Mouse (Mus musculus) heart, adult 9 months (tissue): ENCODE data around the gene Alyref2.
A peak's percentile ranks its signal among the peaks of the same experiment; 100 is the strongest.
"Not testable (repeated sequence)": the region's sequence is repeated elsewhere in the genome, so short reads cannot be mapped to it uniquely, and the experiment has no call there.

Source experiments
- DNase-seq, 2 experiments: peaks; one replicate each; pipeline ENCODE4 v3.0.0; 2022; ENCODE audit warnings: low spot score in 2 of 2

The Alyref2 gene

GRCm38 (mm10) chr1:171503250-171503591, at the start of gene Alyref2:
TSS of gene Alyref2 (plus strand) at chr1:171503478.
- DNase-seq: peak; percentile 88 to 96

GRCm38 (mm10) chr1:171454926-171455325, 48.4 kb upstream of the Alyref2 start:
- no peak for DNase-seq

GRCm38 (mm10) chr1:171457568-171457967, 45.7 kb upstream of the Alyref2 start:
- no peak for DNase-seq

GRCm38 (mm10) chr1:171459791-171460190, 43.5 kb upstream of the Alyref2 start:
- DNase-seq: no peak

GRCm38 (mm10) chr1:171460551-171461503, 42.5 kb upstream of the Alyref2 start:
- DNase-seq: no peak

GRCm38 (mm10) chr1:171463133-171463532, 40.1 kb upstream of the Alyref2 start:
- no peak for DNase-seq

- DNase-seq: no peak
Measured at GRCm38 (mm10) chr1:171465749-171466412, 37.4 kb upstream of the Alyref2 start.

GRCm38 (mm10) chr1:171466565-171466964, 36.7 kb upstream of the Alyref2 start:
- no peak for DNase-seq

GRCm38 (mm10) chr1:171469678-171470077, 33.6 kb upstream of the Alyref2 start:
- DNase-seq: no peak

GRCm38 (mm10) chr1:171470371-171470871, 32.9 kb upstream of the Alyref2 start:
- peak in 1 of 2 experiments; percentile 43 for DNase-seq

GRCm38 (mm10) chr1:171470896-171471295, 32.4 kb upstream of the Alyref2 start:
- DNase-seq: no peak

- DNase-seq: no peak
Measured at GRCm38 (mm10) chr1:171471452-171471851, 31.8 kb upstream of the Alyref2 start.

GRCm38 (mm10) chr1:171471941-171472340, 31.3 kb upstream of the Alyref2 start:
- DNase-seq: not testable (repeated sequence)

GRCm38 (mm10) chr1:171473506-171473905, 29.8 kb upstream of the Alyref2 start:
- no peak for DNase-seq

GRCm38 (mm10) chr1:171473920-171474640, 29.2 kb upstream of the Alyref2 start:
- no peak for DNase-seq

GRCm38 (mm10) chr1:171477123-171477522, 26.2 kb upstream of the Alyref2 start:
- DNase-seq: no peak

- no peak for DNase-seq
Measured at GRCm38 (mm10) chr1:171477758-171478545, 25.3 kb upstream of the Alyref2 start.

GRCm38 (mm10) chr1:171478968-171479367, 24.3 kb upstream of the Alyref2 start:
- DNase-seq: peak in 1 of 2 experiments; percentile 68

GRCm38 (mm10) chr1:171494241-171494640, 9.0 kb upstream of the Alyref2 start:
- no peak for DNase-seq

- no peak for DNase-seq
Measured at GRCm38 (mm10) chr1:171495371-171495770, 7.9 kb upstream of the Alyref2 start.

GRCm38 (mm10) chr1:171499856-171500255, 3.4 kb upstream of the Alyref2 start:
- DNase-seq: no peak
